Mouse (Mus musculus): Measurements from ENCODE around the gene Psg17. TPM values are rescaled to one million over a fixed set of nuclear protein-coding genes. Genes with fewer than 3 reads are reported as not detected.
"Not testable (repeated sequence)": the region's sequence is repeated elsewhere in the genome, so short reads cannot be mapped to it uniquely, and the experiment has no call there.

Psg17 gene
- not detected for total RNA-seq (2021)

GRCm38 (mm10) chr7:18821507-18821906 is at the start of gene Psg17:
TSS of gene Psg17 (minus strand) at chr7:18821607.
- DNase-seq = no peak

GRCm38 (mm10) chr7:18871031-18871430 is 49.6 kb upstream of the Psg17 start, which contains the start of gene Pglyrp1:
TSS of gene Pglyrp1 (plus strand) at chr7:18871331.
- DNase-seq = not testable (repeated sequence)

DNA sequence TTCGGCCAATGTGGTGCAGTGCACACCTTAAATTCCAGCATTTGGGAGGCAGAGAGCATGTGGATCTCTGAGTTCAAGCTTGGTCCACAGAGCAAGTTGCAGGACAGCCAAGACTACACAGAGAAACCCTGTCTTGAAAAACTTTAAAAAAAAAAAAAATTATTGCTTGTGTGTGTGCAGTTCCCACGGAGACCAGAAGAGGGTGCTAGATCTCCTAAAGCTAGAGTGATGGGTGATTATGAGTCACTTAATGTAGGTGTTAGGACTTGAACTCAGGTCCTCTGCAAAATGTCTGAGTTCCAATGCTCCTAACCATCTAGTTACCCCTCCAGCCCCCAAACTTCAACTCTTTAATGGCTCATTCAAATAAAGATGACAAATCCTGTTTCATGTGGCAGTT is 47.1 kb upstream of the Psg17 start:
- no peak for DNase-seq

- DNase-seq = no peak
Measured at GRCm38 (mm10) chr7:18862801-18863200, 41.4 kb upstream of the Psg17 start.

DNA sequence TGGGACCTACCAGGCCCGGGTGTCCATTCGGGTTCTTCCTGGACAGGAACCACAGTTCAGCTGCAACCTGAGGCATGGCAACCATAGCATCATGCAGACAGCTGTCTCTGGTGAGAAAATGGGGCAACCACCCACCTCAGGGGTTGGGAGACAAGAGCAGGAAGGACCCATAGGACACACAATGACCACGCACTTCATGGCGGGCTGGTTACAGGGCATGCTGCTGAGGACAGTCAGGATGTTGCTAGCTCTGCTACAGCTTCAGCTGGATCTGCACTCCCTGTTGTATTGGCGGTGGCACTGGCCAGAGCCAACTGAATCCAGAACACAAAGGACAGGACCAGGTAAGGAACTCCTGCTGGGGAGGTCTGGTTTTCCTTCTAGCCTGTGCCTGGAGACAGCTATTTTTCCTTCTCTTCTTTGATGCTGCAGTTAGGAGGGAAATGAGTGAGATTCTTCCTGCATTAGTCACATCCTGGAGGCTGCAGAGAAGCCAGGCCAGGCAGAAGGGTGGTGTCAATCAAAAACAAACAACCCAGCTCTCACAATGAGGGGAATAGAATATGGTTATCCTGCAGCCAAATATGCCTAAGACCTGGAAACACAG is 37.0 kb upstream of the Psg17 start:
- peak; percentile 28 for DNase-seq

- no peak for DNase-seq
Measured at GRCm38 (mm10) chr7:18848395-18848794, 27.0 kb upstream of the Psg17 start.

DNA sequence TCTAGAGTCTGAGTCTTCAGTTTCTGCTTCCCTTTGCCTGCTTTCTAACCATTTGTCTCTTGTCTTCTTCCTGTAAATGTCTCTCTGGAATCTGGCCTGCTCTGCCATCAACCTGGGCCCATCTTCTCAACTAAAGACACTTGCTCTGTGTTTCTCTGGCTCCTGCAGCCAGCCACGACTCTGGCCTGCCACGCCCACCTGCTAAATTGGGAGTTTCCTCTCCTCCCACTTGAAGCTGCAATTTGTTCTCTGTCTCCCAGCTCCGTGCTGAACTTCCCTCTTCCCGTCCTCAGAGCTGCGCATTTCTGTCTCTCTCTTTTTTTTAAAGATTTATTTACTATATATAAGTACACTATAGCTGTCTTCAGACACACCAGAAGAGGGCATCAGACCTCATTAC is 23.4 kb upstream of the Psg17 start:
- no peak for DNase-seq

DNA sequence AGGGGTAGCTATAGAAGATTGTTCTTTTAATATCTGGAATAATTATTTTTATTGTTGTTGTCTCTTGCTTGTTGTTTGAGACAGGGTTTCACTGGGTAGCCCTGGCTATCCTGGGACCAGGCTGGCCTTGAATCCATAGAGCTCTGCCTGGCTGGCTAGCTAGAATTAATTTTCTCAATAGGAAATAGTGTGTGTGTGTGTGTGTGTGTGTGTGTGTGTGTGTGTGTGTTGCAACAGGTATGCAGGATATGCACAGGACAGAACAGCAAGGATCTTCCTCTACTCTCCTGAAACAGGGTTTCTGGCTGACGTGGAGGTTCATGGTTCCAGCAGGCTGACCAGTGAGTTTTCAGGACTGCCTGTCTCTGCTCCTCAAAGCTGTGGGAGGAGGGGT is 19.8 kb upstream of the Psg17 start:
- no peak for DNase-seq

DNA sequence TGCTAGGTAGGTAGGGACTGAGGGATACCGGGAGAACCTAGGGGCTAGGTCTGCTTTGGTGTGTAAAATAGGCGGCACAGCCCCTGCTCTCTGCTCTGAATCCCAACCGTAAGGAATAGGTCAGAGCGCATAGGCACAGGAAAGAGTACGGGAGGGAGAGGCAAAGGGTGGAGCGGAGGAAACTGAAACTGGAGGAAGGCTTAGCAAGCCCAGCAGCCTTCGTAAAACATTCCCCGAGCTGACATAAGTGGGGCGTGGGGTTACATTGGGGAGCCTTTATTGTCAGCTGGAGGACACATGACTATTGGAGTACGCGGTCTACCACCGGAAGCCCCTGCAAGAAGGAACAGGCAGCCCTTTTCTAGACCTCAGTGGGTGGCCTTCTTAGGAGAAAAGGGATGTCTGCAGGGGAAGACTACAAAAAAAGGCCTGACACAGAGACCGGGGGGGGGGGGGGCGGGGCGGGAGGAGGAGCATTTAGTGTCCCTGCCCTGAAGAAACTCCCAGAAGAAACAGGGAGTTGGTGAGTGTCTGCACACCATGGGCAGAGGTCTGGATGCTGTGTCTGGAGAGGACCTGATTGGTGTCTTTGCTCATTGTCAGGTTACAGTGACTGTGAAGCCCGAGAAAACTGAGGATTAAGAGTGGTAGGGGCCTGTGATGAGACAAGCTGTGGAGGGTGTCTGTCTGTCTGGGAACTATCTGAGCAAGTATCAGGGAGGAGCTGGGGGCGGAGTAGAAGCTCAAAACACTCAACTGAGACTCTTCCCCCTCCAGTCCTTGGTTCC is 19.2 kb upstream of the Psg17 start:
- peak; percentile 64 for DNase-seq

GRCm38 (mm10) chr7:18839865-18840264 is 18.5 kb upstream of the Psg17 start, which contains the start of gene Mill2:
TSS of gene Mill2 (plus strand) at chr7:18839966.
- peak; percentile 11 for DNase-seq

DNA sequence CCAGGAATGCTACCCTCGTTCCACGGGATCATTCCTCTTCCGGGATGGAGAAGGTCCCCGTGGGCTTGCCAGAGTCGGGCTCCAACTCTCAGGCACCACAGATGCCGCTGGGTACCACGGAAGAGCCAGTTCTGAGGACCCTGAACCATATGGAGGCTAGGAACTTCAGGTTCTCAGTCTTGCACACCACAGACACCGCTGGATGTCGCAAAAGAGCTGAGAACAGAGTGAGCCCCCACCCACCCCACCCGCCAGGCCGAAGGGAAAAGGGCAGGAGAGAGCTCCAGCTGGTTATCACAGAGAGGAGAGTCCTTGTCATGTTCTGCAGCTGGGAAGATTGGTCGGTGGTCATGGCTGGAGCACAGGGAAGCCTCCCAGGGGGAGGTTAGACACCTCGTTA is 10.9 kb upstream of the Psg17 start:
- peak; percentile 35 for DNase-seq

DNA sequence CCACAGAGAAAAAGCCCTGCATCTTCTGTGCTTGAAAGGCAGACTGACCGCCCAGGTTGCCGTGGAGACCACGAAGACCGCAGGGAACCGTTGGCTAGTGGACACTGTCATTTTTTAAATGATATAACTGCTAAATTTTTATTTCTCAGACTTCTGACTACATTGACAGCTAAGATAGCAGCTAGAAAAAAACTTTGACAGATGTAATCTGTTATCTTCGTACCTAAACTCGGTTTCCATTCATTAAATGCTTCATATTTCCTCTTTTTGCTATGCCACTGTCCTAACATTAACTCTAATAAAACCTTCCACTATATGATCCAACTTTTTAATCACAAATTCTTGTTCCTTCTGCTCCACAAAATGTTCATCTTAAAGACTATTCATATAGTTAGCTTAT is 8.1 kb upstream of the Psg17 start:
- no peak for DNase-seq

DNA sequence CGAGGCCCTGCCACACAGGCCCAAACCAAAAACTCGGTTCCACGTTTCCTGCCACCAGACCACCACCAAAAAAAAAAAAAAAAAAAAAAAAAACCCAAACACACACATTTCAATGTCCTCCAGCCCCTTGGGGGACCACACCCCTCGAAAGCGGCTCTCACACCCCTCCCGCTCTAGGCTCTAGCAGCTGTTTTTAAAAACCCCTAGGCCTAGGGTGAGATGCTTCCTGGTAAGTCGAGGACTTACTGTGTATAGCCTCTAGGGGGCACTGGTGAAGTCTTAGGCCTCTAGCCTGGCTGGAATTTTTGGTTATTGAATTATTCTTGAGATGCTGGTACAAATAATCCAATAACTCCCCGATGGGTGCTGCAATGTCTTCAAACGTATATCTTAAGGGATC is 7.2 kb upstream of the Psg17 start:
- DNase-seq = no peak

GRCm38 (mm10) chr7:18827792-18828546 is 6.6 kb upstream of the Psg17 start:
- DNase-seq = no peak

GRCm38 (mm10) chr7:18818301-18818700 is 3.1 kb downstream of the Psg17 start:
- no peak for DNase-seq

GRCm38 (mm10) chr7:18803526-18803925 is 17.9 kb downstream of the Psg17 start:
- DNase-seq = no peak

- DNase-seq = no peak
Measured at GRCm38 (mm10) chr7:18799129-18799528, 22.3 kb downstream of the Psg17 start.

DNA sequence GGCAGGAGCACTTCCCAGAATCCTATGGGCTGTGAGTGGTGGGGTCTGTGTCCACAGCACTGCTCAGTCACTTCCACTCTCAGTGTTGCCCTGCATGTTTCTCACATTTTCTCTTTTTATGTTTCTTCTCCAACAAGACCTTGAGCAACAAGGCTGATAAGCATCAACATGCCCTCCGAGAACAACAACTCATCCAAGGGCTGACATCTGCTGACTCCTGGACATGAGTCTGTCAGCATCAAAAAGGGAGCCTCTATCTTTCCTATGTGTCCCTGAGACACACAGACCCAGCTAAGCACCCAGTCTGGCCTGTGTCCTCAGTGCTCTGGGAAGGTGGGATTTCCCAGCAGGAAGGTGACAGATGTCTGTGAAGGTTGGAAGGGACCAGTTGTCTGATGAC is 23.0 kb downstream of the Psg17 start, which contains the start of gene Psg19:
Gene Psg19, minus strand, starts transcription at position 101 of the 400 bp plus-strand sequence.
- no peak for DNase-seq

DNA sequence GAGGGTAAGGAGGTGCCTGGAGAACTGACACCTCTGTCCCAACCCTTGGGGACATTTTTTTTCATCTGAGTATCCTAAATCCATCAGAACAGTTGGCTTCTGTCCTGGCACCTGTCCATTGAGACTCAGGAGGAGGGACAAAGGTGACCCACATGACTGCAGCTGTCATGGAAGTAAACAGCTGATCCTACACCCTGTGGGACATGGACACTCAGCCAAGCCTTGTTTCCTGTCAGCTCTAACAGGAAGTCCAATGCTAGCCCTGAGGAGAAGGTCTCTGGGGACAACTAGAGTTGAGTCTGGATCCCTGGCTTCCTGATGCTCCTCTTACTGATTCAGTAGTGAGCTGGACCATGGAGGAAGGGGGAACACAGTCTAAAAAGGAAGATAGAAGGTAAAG is 30.7 kb downstream of the Psg17 start:
- not testable (repeated sequence) for DNase-seq

DNA sequence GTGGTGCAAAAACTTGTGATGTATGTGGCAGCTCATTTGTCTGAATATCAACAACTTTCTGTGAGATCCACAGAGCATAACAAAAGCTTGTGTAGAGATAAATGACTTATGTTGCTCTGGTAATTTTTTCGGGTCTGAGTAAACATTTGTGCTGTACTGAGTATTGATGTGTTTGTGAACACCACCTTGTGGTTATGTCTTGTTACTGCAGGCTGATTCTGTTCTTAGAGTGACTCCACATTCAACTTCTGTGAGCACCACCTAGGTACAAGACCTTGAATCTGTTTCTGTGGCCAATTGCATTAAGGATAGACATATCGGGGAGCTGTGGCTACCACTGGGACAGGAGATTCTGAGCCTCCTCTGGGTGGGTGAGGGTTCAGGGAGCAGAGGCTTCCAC is 40.1 kb downstream of the Psg17 start:
- DNase-seq = not testable (repeated sequence)

GRCm38 (mm10) chr7:18779337-18779781 is 42.0 kb downstream of the Psg17 start:
- peak; percentile 9 for DNase-seq

Measured in heart, postnatal 4 days (tissue).